Mouse (Mus musculus) hindbrain, embryonic 16.5 days (tissue): Measurements from ENCODE around the gene Tmub2. TPM values are rescaled to one million over a fixed set of nuclear protein-coding genes. Genes with fewer than 3 reads are reported as not detected.

Experiments
- polyA plus RNA-seq: library from polyadenylated mRNA; unstranded; fragments of >200 nt; fragmentation: Nextera tagmentation; extraction: Ambion mirVana; gene quantifications from 2 replicates; pipeline ENCODE4 v1.2.1, GENCODE M21; 2015

The Tmub2 gene
- polyA plus RNA-seq, 1 experiment from 2014 or later: 81.6 TPM

Other genes with a start within 250 kb of the Tmub2 start
- 0.40 and 0.54 TPM in 2 replicates for gene Cd300lg, start 243.4 kb upstream of the Tmub2 start, polyA plus RNA-seq
- gene Mpp2, start 196.4 kb upstream of the Tmub2 start, polyA plus RNA-seq: 37.6 and 41.1 TPM in 2 replicates
- not detected in 2 replicates for gene Ppy, start 183.6 kb upstream of the Tmub2 start, polyA plus RNA-seq
- 3.4 and 3.7 TPM in 2 replicates for gene Pyy, start 177.1 kb upstream of the Tmub2 start, polyA plus RNA-seq
- gene Nags, start 139.4 kb upstream of the Tmub2 start, polyA plus RNA-seq: 0.09 TPM in 1 of 2 replicates, not detected in the other
- gene Tmem101, start 128.5 kb upstream of the Tmub2 start, polyA plus RNA-seq: 42.2 and 47.7 TPM in 2 replicates
- gene Lsm12, start 99.6 kb upstream of the Tmub2 start, polyA plus RNA-seq: 99.0 and 116 TPM in 2 replicates
- gene G6pc3, start 95.3 kb upstream of the Tmub2 start, polyA plus RNA-seq: 44.3 and 45.9 TPM in 2 replicates
- gene Hdac5, start 54.8 kb upstream of the Tmub2 start, polyA plus RNA-seq: 75.8 and 83.0 TPM in 2 replicates
- 2.9 and 3.6 TPM in 2 replicates for gene BC030867, start 36.0 kb upstream of the Tmub2 start, polyA plus RNA-seq
- gene Asb16, start 16.2 kb upstream of the Tmub2 start, polyA plus RNA-seq: 0.09 and 0.11 TPM in 2 replicates
- gene Atxn7l3, start 11.7 kb downstream of the Tmub2 start, polyA plus RNA-seq: 26.6 and 29.2 TPM in 2 replicates
- 70.4 and 76.8 TPM in 2 replicates for gene Ubtf, start 34.8 kb downstream of the Tmub2 start, polyA plus RNA-seq
- gene Slc4a1, start 81.3 kb downstream of the Tmub2 start, polyA plus RNA-seq: 1.4 and 3.2 TPM in 2 replicates
- 127 and 136 TPM in 2 replicates for gene Rundc3a, start 108.5 kb downstream of the Tmub2 start, polyA plus RNA-seq
- gene Slc25a39, start 123.0 kb downstream of the Tmub2 start, polyA plus RNA-seq: 182 and 187 TPM in 2 replicates
- gene Grn, start 145.4 kb downstream of the Tmub2 start, polyA plus RNA-seq: 95.4 and 100 TPM in 2 replicates
- 17.8 and 17.9 TPM in 2 replicates for gene Fam171a2, start 162.8 kb downstream of the Tmub2 start, polyA plus RNA-seq
- gene Itga2b, start 185.2 kb downstream of the Tmub2 start, polyA plus RNA-seq: 9.4 and 13.1 TPM in 2 replicates